Mouse (Mus musculus) lung, postnatal 0 days (tissue): ENCODE data around the gene Nwd1.

ENCODE experiments used
- CTCF ChIP-seq: IDR thresholded peaks from 2 replicates; pipeline ENCODE4 v1.5.1; 2016; ENCODE audit warnings: antibody characterized with exemption, mild to moderate bottlenecking
- EP300 ChIP-seq: IDR thresholded peaks from 2 replicates; pipeline ENCODE4 v1.6.1; 2016; ENCODE audit warnings: antibody characterized with exemption, mild to moderate bottlenecking, control low read depth

DNA sequence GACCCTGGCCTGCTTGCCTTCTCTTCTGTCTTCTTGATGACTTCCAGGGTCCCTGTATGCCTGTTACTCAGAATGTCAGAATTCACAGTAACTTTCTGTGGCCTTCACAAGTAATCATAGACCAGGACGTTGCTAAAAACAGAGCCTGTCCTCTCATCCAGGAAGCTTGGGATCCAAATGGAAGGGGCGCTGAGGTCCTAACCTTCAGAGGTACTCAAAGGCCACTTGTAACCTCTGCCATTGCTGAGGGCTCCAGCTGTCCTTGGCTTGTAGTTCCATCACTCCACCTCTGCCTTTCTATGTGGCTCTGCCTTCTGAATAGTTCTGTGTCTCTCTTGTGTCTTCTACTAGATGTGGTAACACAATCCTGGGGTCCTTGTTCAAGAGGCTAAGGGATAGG, 107.3 kb downstream of the Nwd1 start:
- TF ChIP-seq CTCF = no peak
- TF ChIP-seq EP300 = no peak
